Mouse (Mus musculus) liver, adult 2 months (tissue): ENCODE measurements around the gene Ntpcr.

ENCODE experiments used
- CTCF ChIP-seq: fragments of 200-500 bp; IDR thresholded peaks from 2 replicates; pipeline ENCODE4 v1.5.1; 2011; ENCODE audit warnings: low read depth, low read length, control low read depth
- POLR2A ChIP-seq: fragments of 200-500 bp; IDR thresholded peaks from 2 replicates; pipeline ENCODE4 v1.6.1; 2011; ENCODE audit warnings: low read length, control low read depth; ENCODE audit not compliant: insufficient read depth; ENCODE audit errors: extremely low read depth

DNA sequence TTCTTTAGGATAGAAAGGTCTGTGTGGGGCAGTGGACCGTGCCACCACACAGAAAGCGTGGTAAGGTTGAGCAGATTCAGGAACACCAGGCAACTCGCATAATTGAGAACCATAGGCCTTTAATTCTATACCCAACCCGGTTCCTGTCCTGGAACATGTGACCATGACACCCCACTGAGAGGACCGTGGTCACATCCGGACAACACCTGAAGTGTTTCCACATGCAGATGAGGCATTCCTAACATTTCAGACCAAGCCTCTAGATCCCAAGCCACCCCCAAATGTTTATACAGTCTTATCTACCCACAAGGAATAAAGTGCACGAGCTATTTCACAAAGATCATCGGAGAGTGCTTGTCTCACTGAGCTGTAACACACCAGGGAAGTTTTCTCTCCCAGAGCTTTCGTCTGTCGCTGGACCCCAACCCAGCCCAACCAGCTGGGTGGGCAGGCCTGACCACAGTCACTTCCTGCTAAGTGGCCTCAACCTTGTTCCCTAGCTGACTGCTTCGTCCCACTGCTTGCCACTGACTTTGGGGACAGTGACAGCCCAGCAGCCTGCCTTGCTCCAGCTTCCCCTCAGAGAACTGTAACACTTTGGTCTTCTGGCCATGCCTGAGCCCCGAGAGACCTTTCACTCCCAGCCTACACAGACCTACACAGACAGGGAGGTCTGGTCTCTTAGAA lies 47.9 kb downstream of the Ntpcr start:
- no peak for TF ChIP-seq POLR2A
- TF ChIP-seq CTCF = no peak
